ENCODE assay signal across 8 mouse cellular contexts in the genomic region with DNA sequence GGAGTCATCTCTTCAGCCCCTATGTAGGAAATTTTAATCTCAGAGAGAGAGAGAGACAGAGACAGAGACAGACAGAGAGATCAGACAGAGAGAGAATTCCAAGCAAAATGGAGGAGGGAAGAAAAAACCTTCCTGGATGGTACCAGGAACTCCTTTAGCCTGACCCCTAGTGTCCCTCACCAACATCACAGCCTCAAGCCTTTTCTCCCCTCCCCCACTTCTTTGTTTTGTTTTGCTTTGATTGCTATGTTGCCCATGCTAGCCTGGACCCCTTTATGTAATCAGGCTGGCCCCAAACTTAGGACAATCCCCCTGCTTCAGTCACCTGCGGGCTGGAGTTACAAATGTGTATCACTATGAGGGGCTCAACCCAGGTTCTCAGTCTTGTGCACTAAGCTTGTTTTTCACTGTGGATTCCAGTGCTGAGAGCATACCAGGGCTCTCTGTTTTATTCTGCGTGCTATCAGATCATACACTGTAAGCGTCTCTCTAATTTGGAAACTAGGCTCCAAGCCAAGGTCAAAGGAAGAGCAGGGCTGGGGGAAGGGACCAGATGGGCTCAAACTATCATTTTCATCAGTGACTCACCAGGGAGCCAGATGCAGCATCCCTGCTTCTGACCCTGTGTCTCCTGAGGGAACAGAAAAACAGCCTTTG.
A peak's percentile ranks its signal among the peaks of the same experiment; 100 is the strongest.
DNase-seq lines count a peak whose midpoint lies in the region.

No protein-coding gene starts in this region.

- peak; percentile 13 to 14 for DNase-seq in right cerebral cortex, adult 2 months (ENCODE audit: low spot score in 2 of 2)
- DNase-seq in right cerebral cortex, postnatal 36 days (ENCODE audit: low spot score in 2 of 2) = no peak
- peak; percentile 51 for DNase-seq in embryo, embryonic 10 days (ENCODE audit: low spot score)
- DNase-seq in heart, adult 9 months (ENCODE audit: low spot score in 2 of 2) = peak; percentile 59 to 60
- DNase-seq in kidney, postnatal 25 days = peak; percentile 31 to 55
- DNase-seq in ovary, postnatal 14 days (ENCODE audit: low spot score) = peak; percentile 48
- DNase-seq in spleen, postnatal 14 days (ENCODE audit: low spot score in 2 of 2) = no peak
- DNase-seq in thymus, postnatal 36 days = no peak

Comparison
In these comparisons a context has a peak if more than half of its experiments do, and no peak if none do; other contexts are left out.
1. DNase-seq: peak in right cerebral cortex, adult 2 months (2 of 2), embryo, embryonic 10 days (single experiment), heart, adult 9 months (2 of 2), kidney, postnatal 25 days (2 of 2) and ovary, postnatal 14 days (single experiment); none in right cerebral cortex, postnatal 36 days (0 of 2), spleen, postnatal 14 days (0 of 2) and thymus, postnatal 36 days (0 of 2).